Mouse (Mus musculus): ENCODE data around the gene Lce6a. TPM values are rescaled to one million over a fixed set of nuclear protein-coding genes. Genes with fewer than 3 reads are reported as not detected.

The Lce6a gene
- polyA plus RNA-seq, 1 experiment = not detected

DNA sequence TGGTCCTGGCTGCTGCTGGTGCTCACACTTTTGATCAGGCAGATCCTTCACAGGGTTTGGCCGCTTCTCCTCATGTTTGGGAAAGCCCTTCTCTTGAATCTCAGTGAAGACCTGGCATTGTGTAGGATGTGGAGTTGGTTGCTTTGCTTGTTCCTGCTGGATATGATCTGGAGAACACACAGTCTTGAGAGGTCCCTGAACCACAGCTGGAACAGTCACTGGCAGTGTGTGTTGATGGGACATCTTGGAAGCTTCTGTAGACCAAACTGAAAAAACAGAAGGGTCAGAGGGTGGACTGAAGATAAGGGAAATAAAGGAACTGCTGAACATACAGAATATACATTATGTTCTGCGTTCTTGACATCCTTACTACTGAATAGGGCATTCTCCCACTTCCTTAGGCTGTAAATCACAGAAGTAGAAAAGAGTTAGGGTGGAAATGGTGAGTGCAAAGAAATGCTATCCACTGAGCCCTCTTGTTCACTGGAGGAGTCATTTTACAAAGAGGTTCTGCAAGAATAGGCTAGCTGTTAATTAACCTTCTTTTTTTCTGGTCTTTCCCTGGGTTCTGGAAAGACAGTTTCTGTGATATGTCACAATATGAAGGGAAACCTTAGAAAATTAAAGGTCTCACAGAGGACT is 48.8 kb downstream of the Lce6a start:
- Histone ChIP-seq H3K27ac (ENCODE audit: insufficient read depth, low read depth, low read length) (no peak overlapping the region), H3K4me3 (ENCODE audit: insufficient read depth, low read length) (no peak overlapping the region), H3K4me1 (ENCODE audit: control insufficient read depth, insufficient read depth, low read length) (no peaks in the 10 kb centered on the region)
- TF ChIP-seq POLR2A (IDR thresholded peaks at IDR 0.05; ENCODE audit: borderline replicate concordance, low read depth, low read length) = no peak
- TF ChIP-seq CTCF (IDR thresholded peaks at IDR 0.05; ENCODE audit: low read depth, low read length) = no peak

Other genes starting within 250 kb of the Lce6a start
- gene Sprr2h, start 236.0 kb downstream of the Lce6a start, polyA plus RNA-seq (2012; ENCODE audit: insufficient read depth, insufficient read length, missing spikeins) = not detected in 2 replicates
- not detected in 2 replicates for gene Sprr2i, start 213.7 kb downstream of the Lce6a start, polyA plus RNA-seq (2012; ENCODE audit: insufficient read depth, insufficient read length, missing spikeins)
- not detected in 2 replicates for gene Sprr2j-ps, start 203.6 kb downstream of the Lce6a start, polyA plus RNA-seq (2012; ENCODE audit: insufficient read depth, insufficient read length, missing spikeins)
- 4.2 and 17.1 TPM in 2 replicates for gene Gm9774, start 192.2 kb downstream of the Lce6a start, polyA plus RNA-seq (2012; ENCODE audit: insufficient read depth, insufficient read length, missing spikeins)
- gene Sprr2k, start 189.1 kb downstream of the Lce6a start, polyA plus RNA-seq (2012; ENCODE audit: insufficient read depth, insufficient read length, missing spikeins) = not detected in 2 replicates
- not detected in 2 replicates for gene Sprr1b, start 182.9 kb downstream of the Lce6a start, polyA plus RNA-seq (2012; ENCODE audit: insufficient read depth, insufficient read length, missing spikeins)
- gene Sprr3, start 162.9 kb downstream of the Lce6a start, polyA plus RNA-seq (2012; ENCODE audit: insufficient read depth, insufficient read length, missing spikeins) = not detected in 2 replicates
- not detected in 2 replicates for gene Sprr1a, start 135.8 kb downstream of the Lce6a start, polyA plus RNA-seq (2012; ENCODE audit: insufficient read depth, insufficient read length, missing spikeins)
- not detected in 2 replicates for gene Sprr4, start 121.2 kb downstream of the Lce6a start, polyA plus RNA-seq (2012; ENCODE audit: insufficient read depth, insufficient read length, missing spikeins)
- gene 2310046K23Rik, start 87.1 kb downstream of the Lce6a start, polyA plus RNA-seq (2012; ENCODE audit: insufficient read depth, insufficient read length, missing spikeins) = not detected in 2 replicates
- gene Ivl, start 47.9 kb downstream of the Lce6a start, polyA plus RNA-seq (2012; ENCODE audit: insufficient read depth, insufficient read length, missing spikeins) = not detected in 2 replicates
- gene Smcp, start 32.7 kb downstream of the Lce6a start, polyA plus RNA-seq (2012; ENCODE audit: insufficient read depth, insufficient read length, missing spikeins) = not detected in 2 replicates
- gene 2210017I01Rik, start 14.2 kb downstream of the Lce6a start, polyA plus RNA-seq (2012; ENCODE audit: insufficient read depth, insufficient read length, missing spikeins) = not detected in 2 replicates
- gene Lce1a1, start 26.6 kb upstream of the Lce6a start, polyA plus RNA-seq (2012; ENCODE audit: insufficient read depth, insufficient read length, missing spikeins) = not detected in 2 replicates
- not detected in 2 replicates for gene Lce1b, start 35.3 kb upstream of the Lce6a start, polyA plus RNA-seq (2012; ENCODE audit: insufficient read depth, insufficient read length, missing spikeins)
- gene Lce1a2, start 48.7 kb upstream of the Lce6a start, polyA plus RNA-seq (2012; ENCODE audit: insufficient read depth, insufficient read length, missing spikeins) = not detected in 2 replicates
- not detected in 2 replicates for gene Lce1c, start 57.6 kb upstream of the Lce6a start, polyA plus RNA-seq (2012; ENCODE audit: insufficient read depth, insufficient read length, missing spikeins)
- not detected in 2 replicates for gene Lce1d, start 65.5 kb upstream of the Lce6a start, polyA plus RNA-seq (2012; ENCODE audit: insufficient read depth, insufficient read length, missing spikeins)
- not detected in 2 replicates for gene Lce1e, start 87.4 kb upstream of the Lce6a start, polyA plus RNA-seq (2012; ENCODE audit: insufficient read depth, insufficient read length, missing spikeins)
- gene Lce1f, start 98.7 kb upstream of the Lce6a start, polyA plus RNA-seq (2012; ENCODE audit: insufficient read depth, insufficient read length, missing spikeins) = not detected in 2 replicates
- not detected in 2 replicates for gene Gm38119, start 117.4 kb upstream of the Lce6a start, polyA plus RNA-seq (2012; ENCODE audit: insufficient read depth, insufficient read length, missing spikeins)
- not detected in 2 replicates for gene Lce1g, start 130.7 kb upstream of the Lce6a start, polyA plus RNA-seq (2012; ENCODE audit: insufficient read depth, insufficient read length, missing spikeins)
- not detected in 2 replicates for gene Lce1h, start 143.4 kb upstream of the Lce6a start, polyA plus RNA-seq (2012; ENCODE audit: insufficient read depth, insufficient read length, missing spikeins)
- gene Lce1i, start 157.2 kb upstream of the Lce6a start, polyA plus RNA-seq (2012; ENCODE audit: insufficient read depth, insufficient read length, missing spikeins) = not detected in 2 replicates
- not detected in 2 replicates for gene Lce1j, start 168.9 kb upstream of the Lce6a start, polyA plus RNA-seq (2012; ENCODE audit: insufficient read depth, insufficient read length, missing spikeins)
- not detected in 2 replicates for gene Lce1k, start 186.2 kb upstream of the Lce6a start, polyA plus RNA-seq (2012; ENCODE audit: insufficient read depth, insufficient read length, missing spikeins)
- gene Kprp, start 205.6 kb upstream of the Lce6a start, polyA plus RNA-seq (2012; ENCODE audit: insufficient read depth, insufficient read length, missing spikeins) = not detected in 2 replicates
- not detected in 2 replicates for gene Lce1l, start 229.6 kb upstream of the Lce6a start, polyA plus RNA-seq (2012; ENCODE audit: insufficient read depth, insufficient read length, missing spikeins)
- gene 2310050C09Rik, start 248.6 kb upstream of the Lce6a start, polyA plus RNA-seq (2012; ENCODE audit: insufficient read depth, insufficient read length, missing spikeins) = not detected in 2 replicates